8 mouse cellular contexts compared by ENCODE assay signal in the genomic region with DNA sequence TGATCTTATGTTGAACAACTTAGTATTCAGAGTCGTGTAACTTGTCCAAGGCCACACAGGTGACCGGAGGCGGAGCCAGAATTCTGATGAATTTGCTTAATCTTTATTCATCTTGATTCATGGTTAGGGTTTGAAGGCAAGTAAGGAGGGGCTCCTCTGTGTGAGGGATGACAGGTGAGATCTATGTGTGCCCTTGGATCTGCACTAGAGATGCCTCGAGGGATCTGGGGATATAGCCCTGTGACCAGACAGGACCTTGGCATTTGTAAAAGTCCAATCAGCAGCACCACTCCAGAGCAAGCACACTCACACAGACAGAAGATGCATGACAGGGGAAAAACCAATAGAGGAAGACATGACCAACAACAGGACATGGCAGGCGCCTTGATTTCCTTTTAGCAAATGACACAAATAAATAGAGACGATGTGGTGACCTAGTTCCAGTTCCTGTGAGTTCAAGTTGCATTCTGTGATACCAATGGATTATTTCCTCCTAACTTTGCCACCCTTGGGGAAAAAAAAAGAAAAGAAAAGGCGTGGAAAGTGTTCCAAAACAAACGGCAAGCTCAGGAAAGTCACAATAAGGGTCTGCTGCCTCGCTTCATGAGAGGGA. TPM values are rescaled to one million over a fixed set of nuclear protein-coding genes. Genes with fewer than 3 reads are reported as not detected.
DNase-seq lines count a peak whose midpoint lies in the region; ATAC-seq and TF ChIP-seq lines count a peak whose summit lies in the region.

No protein-coding gene starts in this region.

- peaks cover 22% of the 10 kb centered on the region for H3K4me1 ChIP-seq in lung, embryonic 14.5 days (ENCODE audit: insufficient read depth)
- peaks cover 19% of the 10 kb centered on the region for H3K4me1 ChIP-seq in forebrain, embryonic 15.5 days
- H3K4me1 ChIP-seq in limb, embryonic 12.5 days (replicated peaks) = peaks cover 38% of the 10 kb centered on the region
- H3K4me1 ChIP-seq in neural tube, embryonic 15.5 days = peaks cover 36% of the 10 kb centered on the region

- no peak for ATAC-seq in lung, embryonic 14.5 days (ENCODE audit: insufficient read depth)
- ATAC-seq in forebrain, embryonic 15.5 days (replicated peaks) = no peak
- ATAC-seq in limb, embryonic 12.5 days (ENCODE audit: insufficient number of reproducible peaks, insufficient read depth, low FRiP score, low TSS enrichment, low read depth) = no peak
- ATAC-seq in neural tube, embryonic 15.5 days (ENCODE audit: low FRiP score) = no peak

- H3K27me3 ChIP-seq in lung, embryonic 14.5 days (ENCODE audit: insufficient read depth, low read length) = no peaks in the 10 kb centered on the region
- no peaks in the 10 kb centered on the region for H3K27me3 ChIP-seq in forebrain, embryonic 15.5 days
- no peaks in the 10 kb centered on the region for H3K27me3 ChIP-seq in limb, embryonic 12.5 days
- no peaks in the 10 kb centered on the region for H3K27me3 ChIP-seq in neural tube, embryonic 15.5 days (replicated peaks)

- H3K4me3 ChIP-seq in lung, embryonic 14.5 days (ENCODE audit: low read depth, low read length) = peak overlapping the region; percentile 74
- H3K4me3 ChIP-seq in forebrain, embryonic 15.5 days = peak overlapping the region; percentile 56
- peak overlapping the region; percentile 69 for H3K4me3 ChIP-seq in limb, embryonic 12.5 days (replicated peaks)
- H3K4me3 ChIP-seq in neural tube, embryonic 15.5 days (replicated peaks) = peak overlapping the region; percentile 63

- H3K9me3 ChIP-seq in lung, embryonic 14.5 days (ENCODE audit: low read depth, low read length) = no peaks in the 10 kb centered on the region
- H3K9me3 ChIP-seq in forebrain, embryonic 15.5 days = no peaks in the 10 kb centered on the region
- no peaks in the 10 kb centered on the region for H3K9me3 ChIP-seq in limb, embryonic 12.5 days
- H3K9me3 ChIP-seq in neural tube, embryonic 15.5 days (replicated peaks) = no peaks in the 10 kb centered on the region

- peak overlapping the region; percentile 69; the same call in 1 of the 2 replicates for H3K9ac ChIP-seq in lung, embryonic 14.5 days
- H3K9ac ChIP-seq in forebrain, embryonic 15.5 days (replicated peaks) = no peak overlapping the region
- no peak overlapping the region for H3K9ac ChIP-seq in limb, embryonic 12.5 days (replicated peaks)
- no peak overlapping the region for H3K9ac ChIP-seq in neural tube, embryonic 15.5 days (replicated peaks)

- H3K36me3 ChIP-seq in lung, embryonic 14.5 days (ENCODE audit: insufficient read depth) = no peaks in the 10 kb centered on the region
- H3K36me3 ChIP-seq in forebrain, embryonic 15.5 days = no peaks in the 10 kb centered on the region
- no peaks in the 10 kb centered on the region for H3K36me3 ChIP-seq in limb, embryonic 12.5 days
- H3K36me3 ChIP-seq in neural tube, embryonic 15.5 days = no peaks in the 10 kb centered on the region

- H3K4me2 ChIP-seq in lung, embryonic 14.5 days = peak overlapping the region; percentile 91
- H3K4me2 ChIP-seq in forebrain, embryonic 15.5 days (replicated peaks) = peak overlapping the region; percentile 90
- peak overlapping the region; percentile 79 for H3K4me2 ChIP-seq in limb, embryonic 12.5 days
- peak overlapping the region; percentile 91 for H3K4me2 ChIP-seq in neural tube, embryonic 15.5 days

- DNase-seq in lung, embryonic 14.5 days = no peak
- DNase-seq in lung, postnatal 4 days = no peak
- DNase-seq in layer of hippocampus, adult 11-12 months (ENCODE audit: low spot score) = no peak
- no peak for DNase-seq in ovary, postnatal 36 days (ENCODE audit: low spot score)
- no peak for DNase-seq in cerebellum, adult 18-20 months

- WGBS in lung, embryonic 14.5 days = 73% methylated on average over 9 of the region's 9 CpGs
- WGBS in forebrain, embryonic 15.5 days = 83% methylated on average over 9 of the region's 9 CpGs
- 75% methylated on average over 9 of the region's 9 CpGs for WGBS in limb, embryonic 12.5 days
- WGBS in neural tube, embryonic 15.5 days = 81% methylated on average over 9 of the region's 9 CpGs

- no peak for TF ChIP-seq CTCF in lung, embryonic 14.5 days (IDR thresholded peaks at IDR 0.05; ENCODE audit: low read depth)

- H3K27ac ChIP-seq in lung, embryonic 14.5 days (ENCODE audit: low read depth) = no peak overlapping the region
- no peak overlapping the region for H3K27ac ChIP-seq in forebrain, embryonic 15.5 days (replicated peaks)
- H3K27ac ChIP-seq in limb, embryonic 12.5 days = no peak overlapping the region
- no peak overlapping the region for H3K27ac ChIP-seq in neural tube, embryonic 15.5 days (replicated peaks)

RNA-seq across cellular contexts. Expression of a gene that starts 1.4 kb away (rescaled TPM):
- 34.1 and 34.8 TPM in 2 replicates for polyA plus RNA-seq in lung, embryonic 14.5 days (2014; fragmentation: Nextera tagmentation; extraction: Ambion mirVana)
- polyA plus RNA-seq in forebrain, embryonic 15.5 days (2015; fragmentation: Nextera tagmentation; extraction: Ambion mirVana) = 24.4 and 24.5 TPM in 2 replicates
- 38.3 and 41.2 TPM in 2 replicates for polyA plus RNA-seq in limb, embryonic 12.5 days (2016; fragmentation: Nextera tagmentation; extraction: Ambion mirVana)
- 23.0 and 23.5 TPM in 2 replicates for polyA plus RNA-seq in neural tube, embryonic 15.5 days (2015; fragmentation: Nextera tagmentation; extraction: Ambion mirVana)
